Mouse (Mus musculus) limb, embryonic 13.5 days (tissue): Measurements from ENCODE around the gene Mecr. TPM values are rescaled to one million over a fixed set of nuclear protein-coding genes. Genes with fewer than 3 reads are reported as not detected.
A peak's percentile ranks its signal among the peaks of the same experiment; 100 is the strongest.

Experiments
- ATAC-seq: fragments of 200-750 bp; cut with Nextera tagmentation; 2 replicates; pipeline ENCODE4 v1.8.0; 2017; ENCODE audit warnings: low read depth, moderate number of reproducible peaks, moderate TSS enrichment; ENCODE audit not compliant: low FRiP score
- H3K27ac ChIP-seq: fragments of 300-500 bp; sonication (generic); 2 replicates; pipeline ENCODE4 v1.5.1; 2015; ENCODE audit warnings: inconsistent platforms, mild to moderate bottlenecking, moderate library complexity
- H3K27me3 ChIP-seq: fragments of 300-500 bp; sonication (generic); 2 replicates; pipeline ENCODE4 v1.6.1; 2015; ENCODE audit warnings: mild to moderate bottlenecking, inconsistent platforms
- H3K36me3 ChIP-seq: fragments of 300-500 bp; sonication (generic); 2 replicates; pipeline ENCODE4 v1.6.1; 2015; ENCODE audit warnings: inconsistent platforms, mild to moderate bottlenecking, moderate library complexity
- H3K4me1 ChIP-seq: fragments of 300-500 bp; sonication (generic); 2 replicates; pipeline ENCODE4 v1.6.1; 2015; ENCODE audit warnings: inconsistent platforms
- H3K4me2 ChIP-seq: fragments of 300-500 bp; sonication (generic); replicated peaks from 2 replicates; pipeline ENCODE4 v1.6.1; 2015; ENCODE audit warnings: inconsistent platforms, mild to moderate bottlenecking, moderate library complexity
- H3K4me3 ChIP-seq: fragments of 300-500 bp; sonication (generic); 2 replicates; pipeline ENCODE4 v1.5.1; 2015; ENCODE audit warnings: moderate library complexity, mild to moderate bottlenecking, inconsistent platforms
- H3K9ac ChIP-seq: fragments of 300-500 bp; sonication (generic); 2 replicates; pipeline ENCODE4 v1.6.1; 2015; ENCODE audit warnings: mild to moderate bottlenecking, inconsistent platforms
- H3K9me3 ChIP-seq: fragments of 300-500 bp; sonication (generic); 2 replicates; pipeline ENCODE4 v1.6.1; 2016; ENCODE audit warnings: inconsistent platforms
- WGBS: fragments of 180-500 bp; shearing (Covaris S2); methylation state at CpG from one replicate; pipeline ENCODE4 v1.1.7; 2015; 5-methylcytosine and 5-hydroxymethylcytosine counted together
- polyA plus RNA-seq: library from polyadenylated mRNA; unstranded; fragments of >200 nt; fragmentation: Nextera tagmentation; extraction: Ambion mirVana; gene quantifications from 2 replicates; pipeline ENCODE4 v1.2.1, GENCODE M21; 2015

The Mecr gene
- polyA plus RNA-seq, 1 experiment from 2014 or later: 40.5 TPM

- Histone ChIP-seq H3K4me1 (peaks cover 40% of the 10 kb centered on the region), H3K27ac (no peak overlapping the region), H3K27me3 (peaks cover 41% of the 10 kb centered on the region), H3K9me3 (no peaks in the 10 kb centered on the region), H3K36me3 (no peaks in the 10 kb centered on the region), H3K4me2 (peak overlapping the region; percentile 98), H3K4me3 (peak overlapping the region; percentile 69), H3K9ac (peak overlapping the region; percentile 82)
- WGBS: under 1% methylated on average over 58 of the region's 76 CpGs
- ATAC-seq: no peak
These were observed 6.3 kb upstream of the Mecr start for GRCm38 (mm10) chr4:131836891-131837491.

- Histone ChIP-seq H3K36me3 (no peaks in the 10 kb centered on the region), H3K4me2 (peak within 1 kb of the TSS; percentile 98), H3K27me3 (peaks cover 41% of the 10 kb centered on the region), H3K9ac (peak within 1 kb of the TSS; percentile 82), H3K27ac (no peak within 1 kb of the TSS), H3K9me3 (no peaks in the 10 kb centered on the region), H3K4me3 (peak within 1 kb of the TSS; percentile 69), H3K4me1 (peaks cover 40% of the 10 kb centered on the region)
- under 1% methylated on average over 68 of the region's 72 CpGs for WGBS
- peak; percentile 77 for ATAC-seq
These were observed 5.3 kb upstream of the Mecr start, which contains the start of gene Ptpru for GRCm38 (mm10) chr4:131837872-131838524. TSS of gene Ptpru (minus strand) at chr4:131838288.

- whole genome bisulfite sequencing: 81% methylated on average over 8 of the region's 8 CpGs
- H3K4me3 ChIP-seq: no peak overlapping the region
- no peaks in the 10 kb centered on the region for H3K9me3 ChIP-seq
- peaks cover 18% of the 10 kb centered on the region for H3K4me1 ChIP-seq
- peaks cover 5% of the 10 kb centered on the region; the same call in 1 of the 2 replicates for H3K36me3 ChIP-seq
- no peak overlapping the region for H3K27ac ChIP-seq
- no peak overlapping the region for H3K4me2 ChIP-seq
- ATAC-seq: no peak
- no peak overlapping the region for H3K9ac ChIP-seq
- peaks cover 2% of the 10 kb centered on the region; the same call in 1 of the 2 replicates for H3K27me3 ChIP-seq
These were observed 2.9 kb downstream of the Mecr start for GRCm38 (mm10) chr4:131845991-131846778.

- Histone ChIP-seq H3K27me3 (no peaks in the 10 kb centered on the region), H3K4me2 (no peak overlapping the region), H3K27ac (no peak overlapping the region), H3K4me3 (no peak overlapping the region), H3K9me3 (no peaks in the 10 kb centered on the region), H3K36me3 (peaks cover 5% of the 10 kb centered on the region; the same call in 1 of the 2 replicates), H3K4me1 (peaks cover 18% of the 10 kb centered on the region), H3K9ac (no peak overlapping the region)
- WGBS: 67% methylated on average over 6 of the region's 6 CpGs
- ATAC-seq: no peak
These were observed 4.8 kb downstream of the Mecr start for GRCm38 (mm10) chr4:131848082-131848481.

GRCm38 (mm10) chr4:131849986-131850638, 6.8 kb downstream of the Mecr start:
- peak; percentile 32; the same call in 1 of the 2 replicates for ATAC-seq
- peaks cover 5% of the 10 kb centered on the region; the same call in 1 of the 2 replicates for H3K36me3 ChIP-seq
- H3K9ac ChIP-seq: 0 out of 2 replicates have a peak overlapping the region, but pooled peaks have one; percentile 35
- WGBS: 53% methylated on average over 5 of the region's 5 CpGs
- no peak overlapping the region for H3K4me2 ChIP-seq
- H3K4me3 ChIP-seq: no peak overlapping the region
- H3K27ac ChIP-seq: peak overlapping the region; percentile 39; the same call in 1 of the 2 replicates
- H3K27me3 ChIP-seq: no peaks in the 10 kb centered on the region
- peaks cover 9% of the 10 kb centered on the region for H3K4me1 ChIP-seq
- no peaks in the 10 kb centered on the region for H3K9me3 ChIP-seq

GRCm38 (mm10) chr4:131854950-131855349, 11.7 kb downstream of the Mecr start:
- Histone ChIP-seq H3K27ac (no peak overlapping the region), H3K4me2 (no peak overlapping the region), H3K27me3 (no peaks in the 10 kb centered on the region), H3K9me3 (no peaks in the 10 kb centered on the region), H3K36me3 (peaks cover 23% of the 10 kb centered on the region), H3K9ac (no peak overlapping the region), H3K4me1 (peaks cover 3% of the 10 kb centered on the region), H3K4me3 (no peak overlapping the region)
- no peak for ATAC-seq
- 82% methylated on average over 5 of the region's 5 CpGs for WGBS

GRCm38 (mm10) chr4:131860492-131861340, 17.4 kb downstream of the Mecr start:
- H3K36me3 ChIP-seq: peaks cover 65% of the 10 kb centered on the region
- WGBS: 46% methylated on average over 15 of the region's 15 CpGs
- no peaks in the 10 kb centered on the region for H3K27me3 ChIP-seq
- no peak overlapping the region for H3K4me3 ChIP-seq
- H3K4me2 ChIP-seq: no peak overlapping the region
- no peaks in the 10 kb centered on the region; the same call in 1 of the 2 replicates for H3K4me1 ChIP-seq
- H3K27ac ChIP-seq: no peak overlapping the region
- H3K9me3 ChIP-seq: no peaks in the 10 kb centered on the region
- no peak overlapping the region for H3K9ac ChIP-seq
- no peak; the same call in 1 of the 2 replicates for ATAC-seq

- Histone ChIP-seq H3K27ac (no peak overlapping the region), H3K9ac (0 out of 2 replicates have a peak overlapping the region, but pooled peaks have one; percentile 20), H3K9me3 (no peaks in the 10 kb centered on the region), H3K4me2 (no peak overlapping the region), H3K36me3 (peaks cover 69% of the 10 kb centered on the region), H3K4me3 (no peak overlapping the region), H3K27me3 (no peaks in the 10 kb centered on the region), H3K4me1 (no peaks in the 10 kb centered on the region; the same call in 1 of the 2 replicates)
- 86% methylated on average over 4 of the region's 4 CpGs for WGBS
- ATAC-seq: no peak
These were observed 18.1 kb downstream of the Mecr start for GRCm38 (mm10) chr4:131861341-131861739.

GRCm38 (mm10) chr4:131872672-131873292, 29.5 kb downstream of the Mecr start:
- peaks cover 3% of the 10 kb centered on the region; the same call in 1 of the 2 replicates for H3K36me3 ChIP-seq
- H3K4me3 ChIP-seq: peak overlapping the region; percentile 97
- ATAC-seq: peak; percentile 33; the same call in 1 of the 2 replicates
- no peaks in the 10 kb centered on the region for H3K27me3 ChIP-seq
- peak overlapping the region; percentile 69 for H3K4me2 ChIP-seq
- H3K9me3 ChIP-seq: no peaks in the 10 kb centered on the region
- H3K9ac ChIP-seq: peak overlapping the region; percentile 84
- H3K27ac ChIP-seq: peak overlapping the region; percentile 84
- 12% methylated on average over 11 of the region's 11 CpGs for WGBS
- H3K4me1 ChIP-seq: peaks cover 36% of the 10 kb centered on the region

GRCm38 (mm10) chr4:131873293-131874168, 30.3 kb downstream of the Mecr start, which contains the start of gene Srsf4:
TSS of gene Srsf4 (plus strand) at chr4:131873617.
- WGBS: under 1% methylated on average over 79 of the region's 116 CpGs
- H3K27me3 ChIP-seq: no peaks in the 10 kb centered on the region

More at GRCm38 (mm10) chr4:131873293-131874168, 30.3 kb downstream of the Mecr start, which contains the start of gene Srsf4:
- no peaks in the 10 kb centered on the region for H3K9me3 ChIP-seq
- H3K9ac ChIP-seq: peak within 1 kb of the TSS; percentile 100
- peak within 1 kb of the TSS; percentile 100 for H3K27ac ChIP-seq
- H3K4me1 ChIP-seq: peaks cover 43% of the 10 kb centered on the region
- peak; percentile 95 for ATAC-seq
- H3K36me3 ChIP-seq: 0 out of 2 replicates have a peak, but pooled peaks cover 3% of the 10 kb centered on the region
- peak within 1 kb of the TSS; percentile 97 for H3K4me3 ChIP-seq
- H3K4me2 ChIP-seq: peak within 1 kb of the TSS; percentile 90
